Mouse (Mus musculus): Measurements from ENCODE around the gene Ang5.
"Not testable (repeated sequence)": the region's sequence is repeated elsewhere in the genome, so short reads cannot be mapped to it uniquely, and the experiment has no call there.

Gene Ang5

GRCm38 (mm10) chr14:43956769-43957168, at the start of gene Ang5:
Gene Ang5, plus strand, starts transcription at chr14:43957069.
- not testable (repeated sequence) for DNase-seq (ENCODE audit: low spot score)

- DNase-seq (ENCODE audit: low spot score), result not testable (repeated sequence)
Observed at GRCm38 (mm10) chr14:43918214-43918613, 38.7 kb upstream of the Ang5 start.

- not testable (repeated sequence) for DNase-seq (ENCODE audit: low spot score)
Observed at GRCm38 (mm10) chr14:43923459-43923858, 33.4 kb upstream of the Ang5 start, which contains the start of gene Ear10. Gene Ear10, minus strand, starts transcription at chr14:43923559.

- peak; percentile 16 for DNase-seq (ENCODE audit: low spot score)
Observed at GRCm38 (mm10) chr14:43924688-43925403, 32.0 kb upstream of the Ang5 start, which contains the start of gene Gm8113. Gene Gm8113, plus strand, starts transcription at chr14:43925390.

- not testable (repeated sequence) for DNase-seq (ENCODE audit: low spot score)
Observed at GRCm38 (mm10) chr14:43925404-43925950, 31.4 kb upstream of the Ang5 start.

- peak; percentile 2 for DNase-seq (ENCODE audit: low spot score)
Observed at GRCm38 (mm10) chr14:43932991-43933390, 23.9 kb upstream of the Ang5 start.

- not testable (repeated sequence) for DNase-seq (ENCODE audit: low spot score)
Observed at GRCm38 (mm10) chr14:43933399-43933798, 23.5 kb upstream of the Ang5 start.

GRCm38 (mm10) chr14:43953382-43953781, 3.5 kb upstream of the Ang5 start:
- DNase-seq (ENCODE audit: low spot score), result not testable (repeated sequence)

GRCm38 (mm10) chr14:43955074-43955473, 1.8 kb upstream of the Ang5 start:
- DNase-seq (ENCODE audit: low spot score), result not testable (repeated sequence)

- DNase-seq (ENCODE audit: low spot score), result no peak
Observed at GRCm38 (mm10) chr14:43983454-43983853, 26.6 kb downstream of the Ang5 start.

- DNase-seq (ENCODE audit: low spot score), result peak; percentile 29
Observed at GRCm38 (mm10) chr14:43983897-43984296, 27.0 kb downstream of the Ang5 start.

- DNase-seq (ENCODE audit: low spot score), result no peak
Observed at GRCm38 (mm10) chr14:43986147-43986546, 29.3 kb downstream of the Ang5 start.

GRCm38 (mm10) chr14:43987404-43987803, 30.5 kb downstream of the Ang5 start:
- peak; percentile 44 for DNase-seq (ENCODE audit: low spot score)

- not testable (repeated sequence) for DNase-seq (ENCODE audit: low spot score)
Observed at GRCm38 (mm10) chr14:43998455-43999000, 41.7 kb downstream of the Ang5 start.

GRCm38 (mm10) chr14:44001600-44001999, 44.7 kb downstream of the Ang5 start:
- DNase-seq (ENCODE audit: low spot score), result no peak

- no peak for DNase-seq (ENCODE audit: low spot score)
Observed at GRCm38 (mm10) chr14:44002169-44002568, 45.3 kb downstream of the Ang5 start, which contains the start of gene Ang6. Gene Ang6, minus strand, starts transcription at chr14:44002269.

- not testable (repeated sequence) for DNase-seq (ENCODE audit: low spot score)
Observed at GRCm38 (mm10) chr14:44008021-44008420, 51.2 kb downstream of the Ang5 start.

- DNase-seq (ENCODE audit: low spot score), result not testable (repeated sequence)
Observed at GRCm38 (mm10) chr14:44009686-44010085, 52.8 kb downstream of the Ang5 start.
